Mouse (Mus musculus) megakaryocyte, embryonic 14.5 days (primary cell): ENCODE measurements around the gene Fam213b.

Experiments used
- FLI1 ChIP-seq: IDR thresholded peaks from 2 replicates; pipeline ENCODE4 v1.6.1; 2012; ENCODE audit warnings: low read length, inconsistent platforms, mixed read lengths
- GATA1 ChIP-seq: IDR thresholded peaks from 3 replicates; pipeline ENCODE4 v1.6.1; 2012; ENCODE audit warnings: mixed read lengths, low read length, inconsistent platforms, borderline replicate concordance

- TF ChIP-seq GATA1 (no peak), FLI1 (no peak)
Measured at GRCm38 (mm10) chr4:154914252-154914651, 15.3 kb upstream of the Fam213b start.
